Mouse (Mus musculus) neural tube, embryonic 15.5 days (tissue): Measurements from ENCODE around the gene Olfr837. TPM values are rescaled to one million over a fixed set of nuclear protein-coding genes. Genes with fewer than 3 reads are reported as not detected.
"Not testable (repeated sequence)": the region's sequence is repeated elsewhere in the genome, so short reads cannot be mapped to it uniquely, and the experiment has no call there.

Experiments
- ATAC-seq: fragments of 200-750 bp; cut with Nextera tagmentation; 2 replicates; pipeline ENCODE4 v1.8.0; 2017; ENCODE audit warnings: mild to moderate bottlenecking, moderate TSS enrichment, moderate library complexity; ENCODE audit not compliant: low FRiP score
- H3K27ac ChIP-seq: fragments of 300-500 bp; sonication (generic); replicated peaks from 2 replicates; pipeline ENCODE4 v1.5.1; 2015; ENCODE audit warnings: mild to moderate bottlenecking, inconsistent platforms
- H3K27me3 ChIP-seq: fragments of 300-500 bp; sonication (generic); replicated peaks from 2 replicates; pipeline ENCODE4 v1.6.1; 2015; ENCODE audit warnings: inconsistent platforms
- H3K36me3 ChIP-seq: fragments of 300-500 bp; sonication (generic); 2 replicates; pipeline ENCODE4 v1.6.1; 2015; ENCODE audit warnings: inconsistent platforms
- H3K4me1 ChIP-seq: fragments of 300-500 bp; sonication (generic); 2 replicates; pipeline ENCODE4 v1.6.1; 2015; ENCODE audit warnings: inconsistent platforms
- H3K4me2 ChIP-seq: fragments of 300-500 bp; sonication (generic); 2 replicates; pipeline ENCODE4 v1.6.1; 2015; ENCODE audit warnings: inconsistent platforms, mild to moderate bottlenecking, moderate library complexity
- H3K4me3 ChIP-seq: fragments of 300-500 bp; sonication (generic); replicated peaks from 2 replicates; pipeline ENCODE4 v1.5.1; 2015; ENCODE audit warnings: mild to moderate bottlenecking, inconsistent platforms
- H3K9ac ChIP-seq: fragments of 300-500 bp; sonication (generic); replicated peaks from 2 replicates; pipeline ENCODE4 v1.6.1; 2015; ENCODE audit warnings: mild to moderate bottlenecking, inconsistent platforms
- H3K9me3 ChIP-seq: fragments of 300-500 bp; sonication (generic); replicated peaks from 2 replicates; pipeline ENCODE4 v1.6.1; 2016; ENCODE audit warnings: inconsistent platforms
- whole genome bisulfite sequencing: fragments of 180-500 bp; shearing (Covaris S2); methylation state at CpG from one replicate; pipeline ENCODE4 v1.1.7; 2015; ENCODE audit warnings: mixed read lengths; 5-methylcytosine and 5-hydroxymethylcytosine counted together
- polyA plus RNA-seq: library from polyadenylated mRNA; unstranded; fragments of >200 nt; fragmentation: Nextera tagmentation; extraction: Ambion mirVana; gene quantifications from 2 replicates; pipeline ENCODE4 v1.2.1, GENCODE M21; 2015

The Olfr837 gene
- polyA plus RNA-seq = not detected in 2 replicates

GRCm38 (mm10) chr9:19136017-19136416 lies at the start of gene Olfr837:
TSS of gene Olfr837 (plus strand) at chr9:19136317.
- H3K36me3 ChIP-seq = no peaks in the 10 kb centered on the region
- no peak within 1 kb of the TSS for H3K9ac ChIP-seq
- H3K4me3 ChIP-seq = no peak within 1 kb of the TSS
- no peaks in the 10 kb centered on the region for H3K4me1 ChIP-seq
- no peak within 1 kb of the TSS for H3K27ac ChIP-seq
- 84% methylated on average over 1 of the region's 1 CpGs for WGBS
- no peaks in the 10 kb centered on the region for H3K27me3 ChIP-seq
- H3K4me2 ChIP-seq = no peak within 1 kb of the TSS
- 0 out of 2 replicates have a peak, but pooled peaks cover 2% of the 10 kb centered on the region for H3K9me3 ChIP-seq
- ATAC-seq = no peak

DNA sequence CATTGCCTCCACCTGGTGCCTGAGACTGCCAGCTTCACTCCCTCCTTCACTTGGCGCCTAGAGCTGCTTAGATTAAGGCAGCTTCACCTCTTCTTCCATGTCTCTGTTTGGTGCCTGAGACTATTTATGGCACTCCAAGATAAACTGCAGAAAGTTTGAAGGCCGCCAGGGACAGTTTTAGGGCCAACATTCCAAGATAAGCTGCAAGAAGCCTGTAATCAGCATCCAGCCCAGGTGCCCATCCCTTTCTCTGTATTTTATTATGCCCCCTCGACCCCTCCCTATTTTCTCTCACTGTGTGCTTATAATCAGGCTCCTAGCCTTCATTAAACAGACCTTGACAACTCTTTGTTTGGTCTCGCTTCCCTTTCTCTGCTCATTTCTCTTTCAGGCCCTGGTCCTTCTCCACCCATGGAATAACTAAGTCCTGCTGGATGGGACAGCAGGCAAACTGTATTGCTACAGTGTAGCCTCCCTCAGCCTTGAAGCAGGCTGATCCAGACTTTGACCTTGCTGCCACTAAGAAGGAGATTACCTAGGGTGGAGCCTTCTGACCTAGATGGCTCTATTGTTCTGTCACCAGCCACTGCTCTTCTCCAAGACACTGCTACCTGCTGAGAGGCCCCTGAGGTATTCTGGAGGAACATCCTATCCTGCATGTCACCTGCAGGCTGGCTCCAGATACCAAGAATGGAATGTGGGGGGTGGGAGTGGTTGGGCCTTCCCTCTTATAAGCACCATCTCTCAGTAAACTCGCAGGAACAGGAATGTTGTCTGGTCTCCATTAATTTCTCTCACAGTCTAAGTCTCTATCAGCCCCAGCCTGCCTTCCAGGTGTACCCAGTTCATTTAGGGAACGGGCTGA lies 43.0 kb upstream of the Olfr837 start:
- H3K4me3 ChIP-seq, H3K27me3 ChIP-seq, H3K9ac ChIP-seq, ATAC-seq, H3K27ac ChIP-seq, H3K4me2 ChIP-seq, H3K4me1 ChIP-seq, H3K36me3 ChIP-seq: not testable (repeated sequence)
- H3K9me3 ChIP-seq = peaks cover 13% of the 10 kb centered on the region; the same call in 1 of the 2 replicates
- WGBS = 61% methylated on average over 6 of the region's 6 CpGs

DNA sequence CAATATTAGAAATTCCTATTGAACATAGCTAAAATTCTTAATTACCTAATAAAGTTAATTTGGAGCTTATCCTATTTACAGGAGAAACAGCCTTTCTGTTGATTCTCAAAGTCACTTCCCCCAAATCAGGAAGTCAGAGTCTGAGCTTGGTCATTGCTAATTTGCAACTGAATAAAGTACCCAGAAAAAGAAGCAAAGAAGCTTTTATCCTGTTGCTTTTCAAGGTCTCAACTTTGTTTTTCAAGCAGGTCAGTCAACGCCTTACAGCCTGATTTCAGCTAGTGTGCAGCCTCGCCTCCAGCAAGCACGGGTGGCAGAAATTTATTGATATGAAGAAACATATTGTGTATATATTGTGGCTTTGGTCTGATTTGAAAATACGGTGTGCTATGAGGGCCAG lies 38.8 kb upstream of the Olfr837 start:
- 92% methylated on average over 4 of the region's 4 CpGs for WGBS
- Histone ChIP-seq H3K4me2 (no peak overlapping the region), H3K4me3 (no peak overlapping the region), H3K27me3 (no peaks in the 10 kb centered on the region), H3K9me3 (peaks cover 6% of the 10 kb centered on the region; the same call in 1 of the 2 replicates), H3K9ac (no peak overlapping the region), H3K36me3 (no peaks in the 10 kb centered on the region), H3K4me1 (no peaks in the 10 kb centered on the region), H3K27ac (no peak overlapping the region)
- no peak for ATAC-seq

GRCm38 (mm10) chr9:19120082-19120481 lies 16.0 kb upstream of the Olfr837 start, which contains the start of gene Olfr836:
TSS of gene Olfr836 (plus strand) at chr9:19120382.
- H3K36me3 ChIP-seq = no peaks in the 10 kb centered on the region
- no peaks in the 10 kb centered on the region for H3K4me1 ChIP-seq

DNA sequence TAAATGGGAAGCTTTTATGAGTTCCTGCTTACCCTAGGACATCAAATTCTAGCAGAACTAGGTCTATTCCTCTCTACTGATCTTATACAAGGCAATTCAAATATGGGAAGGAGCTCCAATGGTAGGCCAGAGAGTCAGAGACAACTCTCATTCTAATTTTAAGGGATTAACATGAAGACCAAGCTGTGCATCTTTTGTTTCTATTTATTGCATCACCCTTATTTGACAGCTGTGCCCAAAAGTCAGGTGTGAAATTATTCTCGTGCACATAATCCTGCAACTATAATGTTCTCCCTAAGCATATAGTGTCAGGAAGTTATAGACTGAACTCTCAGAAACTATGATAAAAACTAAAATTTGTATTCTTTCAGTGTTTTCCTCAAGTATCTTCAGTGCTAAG lies 41.1 kb downstream of the Olfr837 start, which contains the start of gene Olfr839-ps1:
Gene Olfr839-ps1, minus strand, starts transcription at position 101 of the 400 bp plus-strand sequence.
- 85% methylated on average over 1 of the region's 1 CpGs for WGBS
- Histone ChIP-seq H3K36me3 (no peaks in the 10 kb centered on the region), H3K27ac (no peak within 1 kb of the TSS), H3K4me2 (no peak within 1 kb of the TSS), H3K9ac (no peak within 1 kb of the TSS), H3K4me3 (no peak within 1 kb of the TSS), H3K9me3 (0 out of 2 replicates have a peak, but pooled peaks cover 9% of the 10 kb centered on the region), H3K4me1 (no peaks in the 10 kb centered on the region), H3K27me3 (no peaks in the 10 kb centered on the region)
- no peak for ATAC-seq

More at GRCm38 (mm10) chr9:19120082-19120481, 16.0 kb upstream of the Olfr837 start, which contains the start of gene Olfr836:
- 0 out of 2 replicates have a peak, but pooled peaks cover 3% of the 10 kb centered on the region for H3K9me3 ChIP-seq
- no peak within 1 kb of the TSS for H3K9ac ChIP-seq
- no peak within 1 kb of the TSS for H3K27ac ChIP-seq
- H3K27me3 ChIP-seq = no peaks in the 10 kb centered on the region
- H3K4me3 ChIP-seq = no peak within 1 kb of the TSS
- ATAC-seq = no peak
- no peak within 1 kb of the TSS for H3K4me2 ChIP-seq

Other genes starting within 250 kb of the Olfr837 start
- not detected in 2 replicates for gene Olfr832, start 199.2 kb upstream of the Olfr837 start, polyA plus RNA-seq
- not detected in 2 replicates for gene Olfr834, start 148.3 kb upstream of the Olfr837 start, polyA plus RNA-seq
- not detected in 2 replicates for gene Olfr835, start 103.6 kb upstream of the Olfr837 start, polyA plus RNA-seq
- gene Olfr836, start 15.9 kb upstream of the Olfr837 start, polyA plus RNA-seq = not detected in 2 replicates
- gene Olfr839-ps1, start 41.0 kb downstream of the Olfr837 start, polyA plus RNA-seq = not detected in 2 replicates
- not detected in 2 replicates for gene Olfr843, start 115.7 kb downstream of the Olfr837 start, polyA plus RNA-seq
- gene Olfr844, start 180.0 kb downstream of the Olfr837 start, polyA plus RNA-seq = not detected in 2 replicates
- not detected in 2 replicates for gene Olfr845, start 200.1 kb downstream of the Olfr837 start, polyA plus RNA-seq
- not detected in 2 replicates for gene Olfr846, start 227.7 kb downstream of the Olfr837 start, polyA plus RNA-seq
- gene Olfr847, start 242.4 kb downstream of the Olfr837 start, polyA plus RNA-seq = not detected in 2 replicates